Mouse (Mus musculus): ENCODE measurements at regions not wholly inside any gene's neighbourhood (a gene's known extent, or its start where the extent isn't known, plus 50 kb on each side); places are given as distances from the start of the nearest gene placed in this dataset.

GRCm38 (mm10) chr1:190438789-190439188 lies 268.3 kb upstream of the Prox1 start:
- TF ChIP-seq POLR2A (IDR thresholded peaks at IDR 0.05; ENCODE audit: low read depth, low read length), result no peak
- no peak for TF ChIP-seq CTCF (conservative IDR thresholded peaks at IDR 0.05; ENCODE audit: insufficient read depth, insufficient read length, low read depth, low read length)
